Mouse (Mus musculus) cerebellum, adult 9-11 months (tissue): Measurements from ENCODE around the gene Slc12a6.

Source experiments
- DNase-seq: peaks from one replicate; pipeline ENCODE4 v3.0.0; 2022

The Slc12a6 gene

GRCm38 (mm10) chr2:112332051-112332898 lies 66.7 kb downstream of the Slc12a6 start:
- no peak for DNase-seq

GRCm38 (mm10) chr2:112337211-112337610 lies 71.6 kb downstream of the Slc12a6 start:
- DNase-seq = no peak

DNA sequence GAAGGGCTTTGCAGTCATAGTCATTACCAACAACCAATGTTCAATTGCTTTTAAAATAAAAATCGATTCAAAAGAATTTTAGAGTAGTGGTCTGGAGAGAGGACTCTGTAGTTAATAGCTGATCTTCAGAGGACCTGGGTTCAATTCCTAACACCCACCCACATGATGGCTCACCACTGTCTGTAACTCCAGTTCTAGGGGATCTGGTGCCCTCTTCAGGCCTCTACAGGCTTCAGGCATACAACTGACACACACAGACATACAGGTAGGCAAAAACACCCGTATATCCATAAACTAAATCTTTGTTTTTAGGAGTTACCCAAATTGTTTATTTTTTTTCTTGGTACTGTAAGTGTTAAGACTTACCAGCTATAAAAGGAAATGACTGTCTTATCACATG lies 74.1 kb downstream of the Slc12a6 start:
- no peak for DNase-seq

GRCm38 (mm10) chr2:112341117-112341516 lies 75.5 kb downstream of the Slc12a6 start:
- DNase-seq = no peak

- no peak for DNase-seq
Observed at GRCm38 (mm10) chr2:112348246-112348645, 82.6 kb downstream of the Slc12a6 start.

GRCm38 (mm10) chr2:112353685-112354455 lies 88.2 kb downstream of the Slc12a6 start:
- DNase-seq = no peak

- no peak for DNase-seq
Observed at GRCm38 (mm10) chr2:112359611-112360010, 94.0 kb downstream of the Slc12a6 start.

GRCm38 (mm10) chr2:112360012-112360780 lies 94.6 kb downstream of the Slc12a6 start:
- no peak for DNase-seq

- no peak for DNase-seq
Observed at GRCm38 (mm10) chr2:112360781-112361169, 95.2 kb downstream of the Slc12a6 start.

DNA sequence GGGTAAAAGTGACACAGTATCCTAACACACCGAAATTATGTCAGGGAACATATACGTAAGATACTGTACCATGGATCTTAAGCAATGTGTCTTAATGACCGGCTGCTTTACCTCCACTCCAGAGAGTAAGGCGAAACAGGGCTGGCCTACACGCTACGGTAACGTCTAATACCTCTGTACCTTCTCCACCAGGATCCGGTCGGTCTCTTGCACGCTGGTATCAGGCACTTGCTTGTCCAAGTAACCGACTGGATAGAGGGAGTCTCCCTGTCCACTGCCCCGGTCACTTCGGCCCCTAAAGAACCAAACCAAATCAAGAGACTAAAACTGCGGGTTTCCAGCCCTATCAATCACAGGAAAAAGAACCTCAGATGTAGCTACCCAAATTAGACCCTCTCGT lies 101.6 kb downstream of the Slc12a6 start:
- peak; percentile 19 for DNase-seq

DNA sequence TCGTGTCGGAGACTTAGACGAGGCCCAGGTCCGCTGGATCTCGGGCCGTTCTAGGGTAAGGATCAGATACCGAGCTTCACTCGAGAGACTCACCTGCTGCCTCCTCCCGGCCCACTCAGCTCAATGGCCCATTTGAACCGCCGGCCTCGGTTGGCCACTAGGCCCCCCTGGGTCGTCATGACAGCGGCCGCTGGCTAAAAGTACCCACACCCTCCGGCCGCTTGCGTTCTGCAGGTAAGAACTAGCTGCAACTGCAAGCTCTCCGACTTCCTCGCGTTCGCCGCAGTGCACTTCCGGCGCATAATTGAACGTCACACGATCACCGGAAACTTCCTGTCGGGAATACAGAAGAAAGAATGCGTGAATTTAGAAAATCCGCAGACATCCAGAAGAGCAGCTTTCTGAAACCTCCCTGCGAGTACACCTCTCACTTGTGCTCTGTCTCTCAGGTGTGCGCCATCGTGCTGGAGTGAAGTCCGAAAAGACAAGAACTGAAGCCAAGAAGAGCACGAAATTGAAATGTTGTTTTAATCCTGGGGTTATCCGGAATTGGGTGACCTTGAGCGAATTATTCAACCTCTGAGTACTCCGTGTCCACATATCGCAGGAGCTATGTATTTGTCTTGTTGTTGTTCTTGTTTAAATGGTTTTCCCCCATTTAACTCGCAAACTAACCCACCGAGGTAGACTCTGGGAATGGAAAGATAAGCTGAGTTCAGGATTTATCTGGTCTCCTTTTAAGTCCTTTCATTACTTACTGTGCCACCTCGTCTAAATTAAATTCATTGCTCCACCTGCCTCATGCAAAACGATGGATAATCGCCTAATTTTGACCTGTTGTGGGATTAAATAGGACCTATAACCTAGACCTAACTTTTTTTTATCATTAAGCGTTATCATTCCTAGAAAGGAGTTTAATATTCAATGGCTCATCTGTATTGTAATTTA lies 102.4 kb downstream of the Slc12a6 start, which contains the start of gene Emc4:
Emc4 (minus strand) TSS at position 302 of the 948 bp plus-strand sequence.
- peak; percentile 91 for DNase-seq

- no peak for DNase-seq
Observed at GRCm38 (mm10) chr2:112369941-112370340, 104.3 kb downstream of the Slc12a6 start.

DNA sequence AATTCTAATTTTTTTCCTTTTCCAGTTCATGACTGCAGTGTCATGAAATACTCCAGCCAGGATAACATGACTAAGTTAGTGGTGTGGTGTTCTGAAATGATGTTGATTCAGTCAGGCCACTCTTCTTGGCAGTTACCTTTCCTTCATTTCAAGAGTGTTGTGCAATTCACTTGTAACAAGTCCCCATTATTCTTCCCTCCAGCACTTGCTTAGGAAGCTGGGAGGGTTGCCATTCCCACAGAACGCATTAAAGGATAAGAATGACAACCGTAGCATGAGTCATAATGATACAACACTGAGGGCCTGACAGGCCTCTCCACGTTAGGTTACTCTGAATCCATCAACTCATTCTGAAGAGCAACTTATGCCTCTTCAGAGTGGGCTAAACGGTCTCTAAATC lies 107.5 kb downstream of the Slc12a6 start:
- DNase-seq = no peak

- no peak for DNase-seq
Observed at GRCm38 (mm10) chr2:112374610-112375009, 109.0 kb downstream of the Slc12a6 start.

- peak; percentile 92 for DNase-seq
Observed at GRCm38 (mm10) chr2:112378973-112379898, 113.6 kb downstream of the Slc12a6 start, which contains the start of gene Katnbl1. Gene Katnbl1 (plus strand): TSS chr2:112379211.

DNA sequence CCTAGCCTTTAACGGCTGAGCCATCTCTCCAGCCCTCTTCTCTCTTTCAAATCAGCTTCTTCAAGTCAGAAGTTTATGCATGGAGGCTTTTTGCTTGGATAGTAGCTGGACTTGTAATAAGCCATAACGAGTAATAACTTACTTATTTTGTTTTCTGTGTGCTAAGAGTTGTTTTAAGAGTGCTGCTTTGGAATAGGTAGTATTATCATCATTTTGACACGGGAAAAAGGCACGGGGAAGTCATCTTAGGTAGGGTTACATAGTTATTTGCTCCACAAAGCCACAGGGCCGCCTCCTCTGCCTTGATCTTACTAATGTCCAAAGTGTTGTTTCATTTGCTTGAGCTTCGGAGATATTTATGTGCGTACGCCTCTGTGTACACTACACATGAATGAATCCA lies 114.5 kb downstream of the Slc12a6 start:
- no peak for DNase-seq

DNA sequence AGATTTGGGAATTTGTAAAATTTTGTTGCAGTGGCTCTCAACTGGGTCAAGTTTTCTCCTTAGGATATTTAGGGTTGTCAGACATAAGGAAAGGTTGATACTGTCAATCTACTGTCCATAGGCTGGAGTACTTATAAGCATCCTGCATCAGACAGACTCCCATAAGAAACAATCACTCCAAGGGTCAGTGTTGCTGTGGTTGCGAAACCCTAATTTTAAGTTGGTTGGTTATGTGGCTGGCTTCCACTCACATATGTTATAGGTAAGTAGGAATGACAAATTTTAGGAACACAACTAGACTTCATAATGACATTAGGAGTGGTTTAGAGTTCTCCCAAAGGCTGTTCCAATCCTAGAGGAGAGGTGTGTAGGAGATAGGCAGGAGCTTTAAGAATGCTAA lies 115.6 kb downstream of the Slc12a6 start:
- no peak for DNase-seq

DNA sequence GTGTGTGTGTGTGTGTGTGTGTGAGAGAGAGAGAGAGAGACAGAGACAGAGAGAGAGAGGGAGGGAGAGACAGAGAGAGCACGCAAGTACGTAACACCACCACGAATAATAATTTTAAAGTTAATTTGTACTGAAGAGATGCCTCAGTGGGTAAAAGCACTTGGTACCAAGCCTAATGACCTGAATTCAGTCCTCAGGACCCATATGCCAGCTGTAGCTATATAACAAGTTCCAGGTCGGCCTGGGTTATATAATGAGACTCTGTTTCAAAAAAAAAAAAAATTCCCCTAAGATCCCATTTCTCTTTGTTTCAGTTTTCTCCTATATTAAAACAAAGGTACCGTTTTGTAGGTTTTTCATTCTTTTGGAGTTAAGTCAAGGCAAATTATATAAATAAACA lies 125.2 kb downstream of the Slc12a6 start:
- DNase-seq = peak; percentile 14

DNA sequence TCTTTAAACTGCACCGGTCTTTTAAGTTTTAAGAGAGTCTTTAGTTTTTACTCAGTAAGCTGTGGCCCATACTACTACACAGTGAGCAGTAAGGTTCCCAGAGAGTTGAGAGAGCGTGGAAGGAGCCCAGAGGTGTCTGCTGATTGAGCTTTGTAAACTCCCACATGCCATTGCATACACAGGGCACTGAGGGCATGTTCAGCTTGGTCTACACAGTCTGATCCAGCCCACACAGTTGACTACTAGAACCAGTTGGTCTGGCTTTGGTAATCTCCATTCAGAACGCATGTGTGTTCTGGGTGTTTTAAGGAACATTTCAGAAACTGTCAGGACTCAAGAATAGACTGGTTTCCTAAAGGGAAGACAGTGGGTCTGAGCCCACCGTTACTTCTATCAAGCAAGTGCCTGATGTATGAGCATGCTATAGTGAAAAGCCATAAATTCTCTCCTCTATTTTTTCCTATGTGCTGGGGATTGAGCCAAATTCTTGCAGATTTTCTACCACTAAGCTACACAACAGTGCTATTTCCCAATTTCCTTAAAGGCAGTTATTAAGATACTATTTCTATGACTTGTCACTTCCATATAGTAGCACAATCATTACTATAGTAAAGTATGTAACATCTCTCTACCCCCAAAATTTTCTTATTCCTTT lies 125.8 kb downstream of the Slc12a6 start:
- no peak for DNase-seq

- no peak for DNase-seq
Observed at GRCm38 (mm10) chr2:112392689-112393088, 127.1 kb downstream of the Slc12a6 start.
